Mouse (Mus musculus): Measurements from ENCODE around the gene Nfe2.

DNA sequence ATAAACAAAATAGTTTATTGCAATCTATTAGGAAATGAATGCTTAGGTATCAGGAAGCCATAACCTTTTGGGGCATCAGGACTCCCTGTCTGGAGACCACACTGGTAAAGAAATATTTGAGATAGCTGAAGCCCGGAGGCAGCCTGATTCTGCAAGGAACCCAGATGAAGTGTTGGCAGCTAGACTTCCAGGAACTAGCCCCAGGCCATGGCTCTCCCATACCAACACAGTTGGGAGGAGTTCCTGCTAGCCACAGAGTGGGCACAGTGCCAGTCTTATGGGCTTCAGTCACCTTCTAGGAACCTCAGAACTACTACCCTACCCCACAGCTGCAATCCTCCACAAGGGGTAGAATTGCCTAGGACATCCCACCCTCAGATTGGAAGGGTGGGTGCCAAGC is 1.8 kb upstream of the Nfe2 start:
- TF ChIP-seq CTCF (conservative IDR thresholded peaks at IDR 0.05; ENCODE audit: low read length) (no peak), POU5F1 (IDR thresholded peaks at IDR 0.05; ENCODE audit: borderline replicate concordance, low read length) (no peak)
